Mouse (Mus musculus) liver, postnatal 0 days (tissue): ENCODE data around the gene Mbnl3. TPM values are rescaled to one million over a fixed set of nuclear protein-coding genes. Genes with fewer than 3 reads are reported as not detected.

Experiments used
- ATAC-seq: fragments of 200-750 bp; cut with Nextera tagmentation; 2 replicates; pipeline ENCODE4 v1.8.0; 2017; ENCODE audit warnings: mild to moderate bottlenecking, moderate library complexity
- DNase-seq: peaks from one replicate; pipeline ENCODE4 v3.0.0-alpha.2; 2016
- H3K27ac ChIP-seq: fragments of 300-500 bp; sonication (generic); 2 replicates; pipeline ENCODE4 v1.5.1; 2014; ENCODE audit warnings: antibody characterized with exemption, moderate library complexity, mild to moderate bottlenecking, low read depth
- H3K27me3 ChIP-seq: fragments of 300-500 bp; sonication (generic); 2 replicates; pipeline ENCODE4 v1.6.1; 2014; ENCODE audit warnings: low read length, control low read depth, mixed read lengths; ENCODE audit not compliant: insufficient read depth
- H3K36me3 ChIP-seq: fragments of 300-500 bp; sonication (generic); replicated peaks from 2 replicates; pipeline ENCODE4 v1.6.1; 2014; ENCODE audit warnings: mild to moderate bottlenecking, control low read depth, low read length, moderate library complexity, mixed read lengths; ENCODE audit not compliant: insufficient read depth
- H3K4me1 ChIP-seq: fragments of 300-500 bp; sonication (generic); 2 replicates; pipeline ENCODE4 v1.6.1; 2014; ENCODE audit warnings: antibody characterized with exemption, mild to moderate bottlenecking, control low read depth; ENCODE audit not compliant: insufficient read depth
- H3K4me2 ChIP-seq: fragments of 300-500 bp; sonication (generic); 2 replicates; pipeline ENCODE4 v1.6.1; 2014; ENCODE audit warnings: low read depth, mild to moderate bottlenecking, low read length, moderate library complexity, mixed read lengths
- H3K4me3 ChIP-seq: fragments of 300-500 bp; sonication (generic); 2 replicates; pipeline ENCODE4 v1.5.1; 2014; ENCODE audit warnings: low read depth, low read length
- H3K9ac ChIP-seq: fragments of 300-500 bp; sonication (generic); replicated peaks from 2 replicates; pipeline ENCODE4 v1.6.1; 2014; ENCODE audit warnings: mild to moderate bottlenecking, moderate library complexity
- H3K9me3 ChIP-seq: fragments of 300-500 bp; sonication (generic); 2 replicates; pipeline ENCODE4 v1.6.1; 2016; ENCODE audit warnings: mild to moderate bottlenecking, control low read depth, low read length, mixed read lengths
- CTCF ChIP-seq: sonication (generic); IDR thresholded peaks from 2 replicates; pipeline ENCODE4 v1.5.1; 2016; ENCODE audit warnings: antibody characterized with exemption, low read depth
- EP300 ChIP-seq: IDR thresholded peaks from 2 replicates; pipeline ENCODE4 v1.6.1; 2016; ENCODE audit warnings: antibody characterized with exemption, low read depth, mild to moderate bottlenecking
- WGBS: fragments of 180-500 bp; shearing (Covaris S2); extraction: QIAGEN DNeasy Blood & Tissue Kit; methylation state at CpG from one replicate; pipeline ENCODE4 v1.1.7; 2014; ENCODE audit not compliant: insufficient replicate concordance; 5-methylcytosine and 5-hydroxymethylcytosine counted together
- polyA plus RNA-seq: library from polyadenylated mRNA; unstranded; fragments of >200 nt; fragmentation: Nextera tagmentation; extraction: Ambion mirVana; gene quantifications from 2 replicates; pipeline ENCODE4 v1.2.1, GENCODE M21; 2015

The Mbnl3 gene
- polyA plus RNA-seq, 1 experiment from 2014 or later: 3.7 TPM

GRCm38 (mm10) chrX:51170404-51170803 is 35.9 kb downstream of the Mbnl3 start:
- Histone ChIP-seq H3K4me1 (no peaks in the 10 kb centered on the region), H3K9ac (no peak overlapping the region), H3K9me3 (no peaks in the 10 kb centered on the region), H3K4me3 (no peak overlapping the region), H3K36me3 (no peaks in the 10 kb centered on the region), H3K27ac (no peak overlapping the region), H3K4me2 (no peak overlapping the region), H3K27me3 (no peaks in the 10 kb centered on the region)
- TF ChIP-seq CTCF (no peak), EP300 (no peak)
- DNase-seq (no peak), ATAC-seq (no peak)
- WGBS: 89% methylated on average over 1 of the region's 1 CpGs

DNA sequence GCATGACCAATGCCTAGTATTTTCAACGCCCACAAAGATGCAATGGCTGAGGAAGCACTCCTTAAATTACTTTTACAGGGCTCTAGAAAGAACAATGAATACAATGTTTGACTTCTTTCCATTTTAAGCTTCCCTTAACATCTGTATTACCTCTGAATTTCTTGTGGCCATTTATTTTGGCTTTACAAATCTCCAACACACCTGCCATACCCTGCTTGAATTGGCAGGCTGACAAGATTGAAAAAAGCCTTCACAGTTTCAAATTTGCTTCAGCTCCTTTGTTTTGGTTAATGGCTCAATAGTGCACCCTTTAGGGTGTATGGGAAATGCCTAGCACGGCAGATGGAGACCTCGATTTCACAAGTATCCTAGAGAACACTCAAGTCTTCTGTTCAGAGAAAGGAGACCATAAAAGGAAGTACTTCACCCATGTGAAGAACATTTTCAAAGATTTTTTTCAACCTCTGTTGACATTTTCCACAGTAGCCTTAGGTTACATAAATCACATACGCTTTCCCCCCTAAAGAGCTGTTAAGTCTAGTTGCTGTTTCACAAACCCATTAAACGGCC is 36.8 kb downstream of the Mbnl3 start:
- Histone ChIP-seq H3K9ac (no peak overlapping the region), H3K4me1 (no peaks in the 10 kb centered on the region), H3K27ac (no peak overlapping the region), H3K27me3 (no peaks in the 10 kb centered on the region), H3K4me3 (no peak overlapping the region), H3K36me3 (no peaks in the 10 kb centered on the region), H3K9me3 (no peaks in the 10 kb centered on the region), H3K4me2 (no peak overlapping the region)
- TF ChIP-seq CTCF (no peak), EP300 (no peak)
- ATAC-seq (no peak), DNase-seq (no peak)
- 49% methylated on average over 5 of the region's 5 CpGs for WGBS

- ATAC-seq (no peak), DNase-seq (no peak)
- Histone ChIP-seq H3K9me3 (no peaks in the 10 kb centered on the region), H3K36me3 (no peaks in the 10 kb centered on the region), H3K4me2 (no peak overlapping the region), H3K27me3 (no peaks in the 10 kb centered on the region), H3K4me1 (no peaks in the 10 kb centered on the region), H3K9ac (no peak overlapping the region), H3K27ac (no peak overlapping the region), H3K4me3 (no peak overlapping the region)
- 75% methylated on average over 3 of the region's 3 CpGs for WGBS
- TF ChIP-seq CTCF (no peak), EP300 (no peak)
Measured at GRCm38 (mm10) chrX:51167976-51168375, 38.4 kb downstream of the Mbnl3 start.

GRCm38 (mm10) chrX:51164766-51165165 is 41.6 kb downstream of the Mbnl3 start:
- Histone ChIP-seq H3K9me3 (no peaks in the 10 kb centered on the region), H3K4me1 (no peaks in the 10 kb centered on the region), H3K27ac (no peak overlapping the region), H3K4me3 (no peak overlapping the region), H3K36me3 (no peaks in the 10 kb centered on the region), H3K4me2 (no peak overlapping the region), H3K9ac (no peak overlapping the region), H3K27me3 (no peaks in the 10 kb centered on the region)
- DNase-seq (no peak), ATAC-seq (no peak)
- WGBS: 74% methylated on average over 5 of the region's 5 CpGs
- TF ChIP-seq EP300 (no peak), CTCF (no peak)

DNA sequence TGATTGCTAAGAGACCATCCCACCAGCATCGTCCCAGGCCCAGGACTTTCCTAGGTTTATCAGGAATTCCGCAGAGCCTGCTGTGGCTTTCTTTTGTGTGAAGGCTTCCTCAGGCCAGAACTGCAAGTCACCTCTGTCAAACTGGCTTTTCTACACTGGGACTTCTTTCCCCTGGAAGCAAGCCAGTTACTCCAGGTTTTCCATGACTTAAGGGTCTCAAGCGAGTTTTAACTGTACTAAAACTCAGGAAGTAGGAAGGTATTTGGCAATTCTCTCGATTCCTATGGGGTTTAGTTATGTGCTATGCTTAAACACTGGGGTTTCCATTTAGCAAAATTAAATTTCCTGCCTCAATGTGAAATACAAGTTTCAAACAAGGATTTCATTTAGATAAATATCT is 57.9 kb downstream of the Mbnl3 start:
- 64% methylated on average over 4 of the region's 4 CpGs for WGBS

DNA sequence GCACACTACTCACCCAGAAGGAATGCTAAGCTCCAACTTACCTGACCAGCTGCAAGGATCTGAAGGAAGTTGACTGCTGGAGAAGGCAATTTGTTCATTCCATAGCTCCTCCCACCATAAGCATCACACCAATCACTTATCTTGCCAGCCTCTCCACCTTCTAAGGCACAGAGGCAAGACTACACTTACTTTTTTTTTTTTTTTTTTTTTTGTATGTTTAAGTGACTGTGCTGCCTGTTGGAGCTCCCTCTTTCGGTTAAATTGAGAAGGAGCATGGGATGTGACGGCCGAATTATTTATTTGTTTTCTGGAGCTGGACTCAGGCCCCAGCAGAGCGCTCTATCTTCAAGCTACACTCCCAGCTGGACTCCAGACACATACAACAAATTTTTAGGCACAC is 60.0 kb downstream of the Mbnl3 start:
- TF ChIP-seq CTCF: peak; percentile 44
- TF ChIP-seq EP300: no peak
- no peak overlapping the region for H3K9ac ChIP-seq
- ATAC-seq (no peak), DNase-seq (no peak)
- H3K27me3 ChIP-seq: no peaks in the 10 kb centered on the region
- 30% methylated on average over 4 of the region's 4 CpGs for WGBS
- H3K4me2 ChIP-seq: no peak overlapping the region
- H3K4me1 ChIP-seq: no peaks in the 10 kb centered on the region
- H3K9me3 ChIP-seq: no peaks in the 10 kb centered on the region
- H3K27ac ChIP-seq: no peak overlapping the region
- H3K36me3 ChIP-seq: no peaks in the 10 kb centered on the region
- no peak overlapping the region for H3K4me3 ChIP-seq

More for the DNA sequence above, 57.9 kb downstream of the Mbnl3 start:
- no peaks in the 10 kb centered on the region for H3K27me3 ChIP-seq
- ATAC-seq (no peak), DNase-seq (no peak)
- H3K36me3 ChIP-seq: no peaks in the 10 kb centered on the region
- TF ChIP-seq EP300 (no peak), CTCF (no peak)
- no peaks in the 10 kb centered on the region for H3K9me3 ChIP-seq
- no peak overlapping the region for H3K4me3 ChIP-seq
- H3K27ac ChIP-seq: no peak overlapping the region
- H3K4me2 ChIP-seq: no peak overlapping the region
- no peaks in the 10 kb centered on the region for H3K4me1 ChIP-seq
- H3K9ac ChIP-seq: no peak overlapping the region

- Histone ChIP-seq H3K36me3 (no peaks in the 10 kb centered on the region), H3K4me1 (no peaks in the 10 kb centered on the region), H3K9me3 (no peaks in the 10 kb centered on the region), H3K9ac (no peak overlapping the region), H3K27ac (no peak overlapping the region), H3K4me2 (no peak overlapping the region), H3K4me3 (no peak overlapping the region), H3K27me3 (no peaks in the 10 kb centered on the region)
- ATAC-seq: no peak
- DNase-seq: no peak
- WGBS: 34% methylated on average over 3 of the region's 3 CpGs
- TF ChIP-seq EP300 (no peak), CTCF (no peak)
Measured at GRCm38 (mm10) chrX:51140055-51140454, 66.3 kb downstream of the Mbnl3 start.
